Comparison of ENCODE assay signal across 8 mouse cellular contexts in the genomic region with DNA sequence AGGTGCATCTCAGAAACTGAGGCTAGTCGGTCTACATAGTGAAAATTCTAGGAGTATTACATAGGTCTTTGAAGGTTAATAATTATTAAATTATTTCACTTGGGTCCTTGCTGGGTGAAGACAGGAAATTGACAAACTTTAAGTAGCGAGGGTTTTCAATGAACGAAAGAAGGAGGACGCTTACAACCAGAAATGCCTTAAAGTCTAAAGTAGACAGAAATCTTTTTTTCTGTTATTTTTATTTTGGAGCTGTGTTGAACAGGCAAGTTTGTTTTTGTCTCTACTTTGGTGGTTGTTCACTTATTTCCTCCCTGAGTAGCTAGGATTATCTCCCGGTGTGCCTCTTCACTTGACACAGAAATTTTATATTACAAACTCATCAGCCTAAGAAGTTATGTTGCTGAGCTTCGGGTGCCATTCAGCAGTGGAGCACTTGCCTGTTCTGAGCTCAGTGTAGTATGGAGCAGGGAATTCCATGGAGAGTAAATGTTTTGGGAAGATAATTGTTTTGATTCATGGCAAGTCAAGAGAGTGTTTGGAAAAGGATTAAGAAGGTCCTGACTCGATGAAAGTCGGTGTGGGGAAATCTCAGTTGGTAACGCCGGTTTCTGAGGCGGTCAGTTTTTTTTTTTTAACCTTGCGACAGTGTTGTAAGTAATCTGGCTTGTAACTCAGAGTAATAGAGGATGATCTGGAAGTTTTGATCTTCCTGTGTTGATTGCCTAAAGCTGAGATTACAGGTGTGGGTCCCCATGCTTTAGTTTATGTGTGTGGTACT. TPM values are rescaled to one million over a fixed set of nuclear protein-coding genes. Genes with fewer than 3 reads are reported as not detected.
DNase-seq lines count a peak whose midpoint lies in the region; ATAC-seq and TF ChIP-seq lines count a peak whose summit lies in the region.

No protein-coding gene starts in this region.

- DNase-seq in kidney, postnatal 0 days (ENCODE audit: low spot score): peak; percentile 4
- no peak for DNase-seq in kidney, adult 11 months
- DNase-seq in midbrain, postnatal 0 days (ENCODE audit: low spot score): no peak
- no peak for DNase-seq in layer of hippocampus, adult 9-11 months
- DNase-seq in cerebellum, postnatal 4 days (ENCODE audit: low spot score in 2 of 2): no peak
- no peak for DNase-seq in cerebellum, postnatal 36 days

- no peaks in the 10 kb centered on the region for H3K27me3 ChIP-seq in kidney, postnatal 0 days (ENCODE audit: insufficient read depth, low read length)
- no peaks in the 10 kb centered on the region for H3K27me3 ChIP-seq in hindbrain, embryonic 16.5 days (replicated peaks; ENCODE audit: control insufficient read depth, insufficient read depth, low read length)
- H3K27me3 ChIP-seq in midbrain, postnatal 0 days (ENCODE audit: insufficient read depth, low read length): no peaks in the 10 kb centered on the region

- H3K4me1 ChIP-seq in kidney, postnatal 0 days (replicated peaks; ENCODE audit: insufficient read depth, low read length): peaks cover 6% of the 10 kb centered on the region
- no peaks in the 10 kb centered on the region; the same call in 1 of the 2 replicates for H3K4me1 ChIP-seq in cortical plate, adult 2 months (ENCODE audit: control insufficient read depth, insufficient read depth, low read length)
- peaks cover 9% of the 10 kb centered on the region for H3K4me1 ChIP-seq in hindbrain, embryonic 16.5 days (ENCODE audit: control insufficient read depth, insufficient read depth, low read depth, low read length)
- no peaks in the 10 kb centered on the region for H3K4me1 ChIP-seq in midbrain, postnatal 0 days (ENCODE audit: insufficient read depth, low read length)

- H3K9ac ChIP-seq in kidney, postnatal 0 days (ENCODE audit: low read depth, low read length): peak overlapping the region; percentile 9; the same call in 1 of the 2 replicates
- H3K9ac ChIP-seq in hindbrain, embryonic 16.5 days (ENCODE audit: low read depth, low read length): peak overlapping the region; percentile 72; the same call in 1 of the 2 replicates
- H3K9ac ChIP-seq in midbrain, postnatal 0 days (replicated peaks; ENCODE audit: low read length, poor library complexity, severe bottlenecking): no peak overlapping the region

- no peak for ATAC-seq in kidney, postnatal 0 days (replicated peaks; ENCODE audit: low FRiP score, low read depth)
- no peak for ATAC-seq in hindbrain, embryonic 16.5 days
- no peak for ATAC-seq in midbrain, postnatal 0 days (ENCODE audit: low FRiP score)

- no peak overlapping the region for H3K27ac ChIP-seq in kidney, postnatal 0 days
- H3K27ac ChIP-seq in cortical plate, adult 2 months (ENCODE audit: insufficient read depth, low read length): no peak overlapping the region
- no peak overlapping the region for H3K27ac ChIP-seq in hindbrain, embryonic 16.5 days (ENCODE audit: low read depth, low read length)
- no peak overlapping the region for H3K27ac ChIP-seq in midbrain, postnatal 0 days (ENCODE audit: low read depth, low read length)

- H3K4me3 ChIP-seq in kidney, postnatal 0 days (replicated peaks; ENCODE audit: low read depth, low read length): peak overlapping the region; percentile 55
- H3K4me3 ChIP-seq in cortical plate, adult 2 months (ENCODE audit: insufficient read depth, low read length): peak overlapping the region; percentile 62; the same call in 1 of the 2 replicates
- H3K4me3 ChIP-seq in hindbrain, embryonic 16.5 days (ENCODE audit: low read length): peak overlapping the region; percentile 62
- peak overlapping the region; percentile 51 for H3K4me3 ChIP-seq in midbrain, postnatal 0 days (ENCODE audit: low read depth, low read length)

- no peaks in the 10 kb centered on the region for H3K9me3 ChIP-seq in kidney, postnatal 0 days (replicated peaks; ENCODE audit: low read length)
- H3K9me3 ChIP-seq in hindbrain, embryonic 16.5 days (ENCODE audit: control insufficient read depth, low read length): no peaks in the 10 kb centered on the region
- H3K9me3 ChIP-seq in midbrain, postnatal 0 days (ENCODE audit: low read length): no peaks in the 10 kb centered on the region

- no peak for TF ChIP-seq POLR2A in cortical plate, adult 2 months (IDR thresholded peaks at IDR 0.05; ENCODE audit: extremely low read depth, insufficient read depth, low read length)

- H3K36me3 ChIP-seq in kidney, postnatal 0 days (ENCODE audit: insufficient read depth, low read length): 0 out of 2 replicates have a peak, but pooled peaks cover 4% of the 10 kb centered on the region
- no peaks in the 10 kb centered on the region for H3K36me3 ChIP-seq in hindbrain, embryonic 16.5 days (ENCODE audit: control insufficient read depth, insufficient read depth, low read length)
- H3K36me3 ChIP-seq in midbrain, postnatal 0 days (ENCODE audit: insufficient read depth, low read length): no peaks in the 10 kb centered on the region

- WGBS in kidney, postnatal 0 days: 6% methylated on average over 12 of the region's 12 CpGs
- WGBS in hindbrain, embryonic 16.5 days: 31% methylated on average over 12 of the region's 12 CpGs
- 11% methylated on average over 12 of the region's 12 CpGs for WGBS in midbrain, postnatal 0 days

- TF ChIP-seq CTCF in kidney, postnatal 0 days (IDR thresholded peaks at IDR 0.05; ENCODE audit: low read depth): no peak
- TF ChIP-seq CTCF in cortical plate, adult 2 months (IDR thresholded peaks at IDR 0.05; ENCODE audit: extremely low read depth, insufficient read depth, low read length): no peak
- no peak for TF ChIP-seq CTCF in midbrain, postnatal 0 days (IDR thresholded peaks at IDR 0.05)

- peak overlapping the region; percentile 54 for H3K4me2 ChIP-seq in kidney, postnatal 0 days (ENCODE audit: low read length)
- peak overlapping the region; percentile 68 for H3K4me2 ChIP-seq in hindbrain, embryonic 16.5 days (ENCODE audit: low read length)
- H3K4me2 ChIP-seq in midbrain, postnatal 0 days (ENCODE audit: low read depth, low read length, poor library complexity, severe bottlenecking): peak overlapping the region; percentile 57

RNA-seq across cellular contexts. Expression of a gene that starts 0.8 kb away (rescaled TPM):
- 5.3 and 5.5 TPM in 2 replicates for polyA plus RNA-seq in kidney, postnatal 0 days (2015; fragmentation: Nextera tagmentation; extraction: Ambion mirVana)
- polyA plus RNA-seq in cortical plate, adult 2 months (2012; rRNA removed): 2.9 and 3.7 TPM in 2 replicates
- 3.2 TPM in 2 replicates for polyA plus RNA-seq in hindbrain, embryonic 16.5 days (2015; fragmentation: Nextera tagmentation; extraction: Ambion mirVana)
- 4.8 TPM in 2 replicates for total RNA-seq in midbrain, postnatal 0 days (2014; rRNA removed)
- 1.8 and 2.1 TPM in 2 replicates for polyA plus RNA-seq in midbrain, postnatal 0 days (2015; fragmentation: Nextera tagmentation; extraction: Ambion mirVana)

RNA-seq across cellular contexts. Expression of a gene that starts 0.9 kb away (rescaled TPM):
- polyA plus RNA-seq in kidney, postnatal 0 days (2015; fragmentation: Nextera tagmentation; extraction: Ambion mirVana): 16.6 and 18.8 TPM in 2 replicates
- 17.2 and 17.8 TPM in 2 replicates for polyA plus RNA-seq in cortical plate, adult 2 months (2012; rRNA removed)
- polyA plus RNA-seq in hindbrain, embryonic 16.5 days (2015; fragmentation: Nextera tagmentation; extraction: Ambion mirVana): 28.4 and 28.6 TPM in 2 replicates
- total RNA-seq in midbrain, postnatal 0 days (2014; rRNA removed): 13.9 and 14.2 TPM in 2 replicates
- 20.8 and 20.9 TPM in 2 replicates for polyA plus RNA-seq in midbrain, postnatal 0 days (2015; fragmentation: Nextera tagmentation; extraction: Ambion mirVana)

RNA-seq across cellular contexts. Expression of a gene that starts 33.5 kb away (rescaled TPM):
- 43.2 and 45.8 TPM in 2 replicates for polyA plus RNA-seq in kidney, postnatal 0 days (2015; fragmentation: Nextera tagmentation; extraction: Ambion mirVana)
- polyA plus RNA-seq in cortical plate, adult 2 months (2012; rRNA removed): 28.6 and 29.0 TPM in 2 replicates
- polyA plus RNA-seq in hindbrain, embryonic 16.5 days (2015; fragmentation: Nextera tagmentation; extraction: Ambion mirVana): 68.2 and 71.2 TPM in 2 replicates
- total RNA-seq in midbrain, postnatal 0 days (2014; rRNA removed): 22.6 and 30.4 TPM in 2 replicates
- polyA plus RNA-seq in midbrain, postnatal 0 days (2015; fragmentation: Nextera tagmentation; extraction: Ambion mirVana): 56.2 and 57.4 TPM in 2 replicates

RNA-seq across cellular contexts. Expression of a gene that starts 50.8 kb away (rescaled TPM):
- polyA plus RNA-seq in kidney, postnatal 0 days (2015; fragmentation: Nextera tagmentation; extraction: Ambion mirVana): 0.20 and 0.28 TPM in 2 replicates
- 0.69 and 1.0 TPM in 2 replicates for polyA plus RNA-seq in cortical plate, adult 2 months (2012; rRNA removed)
- 0.95 and 1.2 TPM in 2 replicates for polyA plus RNA-seq in hindbrain, embryonic 16.5 days (2015; fragmentation: Nextera tagmentation; extraction: Ambion mirVana)
- total RNA-seq in midbrain, postnatal 0 days (2014; rRNA removed): 1.8 and 2.6 TPM in 2 replicates
- polyA plus RNA-seq in midbrain, postnatal 0 days (2015; fragmentation: Nextera tagmentation; extraction: Ambion mirVana): 1.1 and 1.5 TPM in 2 replicates

RNA-seq across cellular contexts. Expression of a gene that starts 54.3 kb away (rescaled TPM):
- polyA plus RNA-seq in kidney, postnatal 0 days (2015; fragmentation: Nextera tagmentation; extraction: Ambion mirVana): 102 and 123 TPM in 2 replicates
- 26.5 and 29.9 TPM in 2 replicates for polyA plus RNA-seq in cortical plate, adult 2 months (2012; rRNA removed)
- polyA plus RNA-seq in hindbrain, embryonic 16.5 days (2015; fragmentation: Nextera tagmentation; extraction: Ambion mirVana): 99.2 and 122 TPM in 2 replicates
- total RNA-seq in midbrain, postnatal 0 days (2014; rRNA removed): 12.3 and 17.6 TPM in 2 replicates
- polyA plus RNA-seq in midbrain, postnatal 0 days (2015; fragmentation: Nextera tagmentation; extraction: Ambion mirVana): 109 and 115 TPM in 2 replicates
